Mouse (Mus musculus): ENCODE measurements around the gene S1pr1.

GRCm38 (mm10) chr3:115674665-115675064 lies 40.2 kb downstream of the S1pr1 start:
- no peak for TF ChIP-seq GATA1 (IDR thresholded peaks at IDR 0.05; ENCODE audit: borderline replicate concordance, low read length)
- TF ChIP-seq FLI1 (IDR thresholded peaks at IDR 0.05; ENCODE audit: low read length), result no peak
